Mouse (Mus musculus): ENCODE data around the gene Amtn.
"Not testable (repeated sequence)": the region's sequence is repeated elsewhere in the genome, so short reads cannot be mapped to it uniquely, and the experiment has no call there.

Gene Amtn

GRCm38 (mm10) chr5:88375808-88376207, at the start of gene Amtn:
Gene Amtn, plus strand, starts transcription at chr5:88376108.
- DNase-seq (ENCODE audit: low read depth, low spot score): no peak

GRCm38 (mm10) chr5:88348533-88348932, 27.4 kb upstream of the Amtn start:
- DNase-seq (ENCODE audit: low read depth, low spot score): not testable (repeated sequence)

GRCm38 (mm10) chr5:88364768-88365167, 11.1 kb upstream of the Amtn start:
- DNase-seq (ENCODE audit: low read depth, low spot score): peak; percentile 69

GRCm38 (mm10) chr5:88366886-88367285, 9.0 kb upstream of the Amtn start:
- DNase-seq (ENCODE audit: low read depth, low spot score): no peak

GRCm38 (mm10) chr5:88370578-88371232, 5.2 kb upstream of the Amtn start:
- DNase-seq (ENCODE audit: low read depth, low spot score): no peak

GRCm38 (mm10) chr5:88372563-88372962, 3.3 kb upstream of the Amtn start:
- no peak for DNase-seq (ENCODE audit: low read depth, low spot score)

- DNase-seq (ENCODE audit: low read depth, low spot score): not testable (repeated sequence)
These were observed 16.1 kb downstream of the Amtn start for GRCm38 (mm10) chr5:88391960-88392359.

- DNase-seq (ENCODE audit: low read depth, low spot score): no peak
These were observed 22.7 kb downstream of the Amtn start for GRCm38 (mm10) chr5:88398581-88398980.

GRCm38 (mm10) chr5:88399849-88400248, 23.9 kb downstream of the Amtn start:
- DNase-seq (ENCODE audit: low read depth, low spot score): peak; percentile 74

- DNase-seq (ENCODE audit: low read depth, low spot score): no peak
These were observed 25.6 kb downstream of the Amtn start for GRCm38 (mm10) chr5:88401464-88401863.

- DNase-seq (ENCODE audit: low read depth, low spot score): no peak
These were observed 44.6 kb downstream of the Amtn start for GRCm38 (mm10) chr5:88420319-88421065.

GRCm38 (mm10) chr5:88424892-88425291, 49.0 kb downstream of the Amtn start:
- DNase-seq (ENCODE audit: low read depth, low spot score): not testable (repeated sequence)

GRCm38 (mm10) chr5:88426753-88427152, 50.8 kb downstream of the Amtn start:
- DNase-seq (ENCODE audit: low read depth, low spot score): peak; percentile 2
